Mouse (Mus musculus): Measurements from ENCODE around the gene Odf3l2.

The Odf3l2 gene

GRCm38 (mm10) chr10:79645711-79646110 is at the start of gene Odf3l2:
Gene Odf3l2, minus strand, starts transcription at chr10:79645738.
- no peak for DNase-seq

- DNase-seq = no peak
Observed at GRCm38 (mm10) chr10:79694379-79694655, 48.8 kb upstream of the Odf3l2 start.

GRCm38 (mm10) chr10:79693580-79694378 is 48.2 kb upstream of the Odf3l2 start:
- DNase-seq = no peak

- no peak for DNase-seq
Observed at GRCm38 (mm10) chr10:79691986-79692548, 46.5 kb upstream of the Odf3l2 start.

- DNase-seq = peak in 1 of 2 experiments; percentile 3
Observed at GRCm38 (mm10) chr10:79689178-79689577, 43.6 kb upstream of the Odf3l2 start.

- no peak for DNase-seq
Observed at GRCm38 (mm10) chr10:79688720-79689119, 43.2 kb upstream of the Odf3l2 start, which contains the start of gene Gzmm. Gene Gzmm, plus strand, starts transcription at chr10:79689020.

GRCm38 (mm10) chr10:79687513-79687912 is 42.0 kb upstream of the Odf3l2 start:
- no peak for DNase-seq

- no peak for DNase-seq
Observed at GRCm38 (mm10) chr10:79686691-79687090, 41.2 kb upstream of the Odf3l2 start.

- no peak for DNase-seq
Observed at GRCm38 (mm10) chr10:79686219-79686618, 40.7 kb upstream of the Odf3l2 start.

GRCm38 (mm10) chr10:79684770-79685600 is 39.4 kb upstream of the Odf3l2 start:
- DNase-seq = no peak

- no peak for DNase-seq
Observed at GRCm38 (mm10) chr10:79683726-79684640, 38.4 kb upstream of the Odf3l2 start.

GRCm38 (mm10) chr10:79682916-79683582 is 37.5 kb upstream of the Odf3l2 start:
- peak; percentile 64 to 76 for DNase-seq

- DNase-seq = peak; percentile 42 to 43
Observed at GRCm38 (mm10) chr10:79682551-79682915, 37.0 kb upstream of the Odf3l2 start.

- DNase-seq = peak; percentile 99 to 100
Observed at GRCm38 (mm10) chr10:79681591-79682245, 36.2 kb upstream of the Odf3l2 start, which contains the start of gene Cdc34. Gene Cdc34, plus strand, starts transcription at chr10:79682195.

GRCm38 (mm10) chr10:79680606-79681495 is 35.3 kb upstream of the Odf3l2 start:
- peak in 1 of 2 experiments; percentile 38 for DNase-seq

GRCm38 (mm10) chr10:79675346-79676035 is 30.0 kb upstream of the Odf3l2 start:
- DNase-seq = no peak

- no peak for DNase-seq
Observed at GRCm38 (mm10) chr10:79673054-79673453, 27.5 kb upstream of the Odf3l2 start.

- DNase-seq = no peak
Observed at GRCm38 (mm10) chr10:79672088-79672455, 26.5 kb upstream of the Odf3l2 start.

- DNase-seq = no peak
Observed at GRCm38 (mm10) chr10:79671396-79672087, 26.0 kb upstream of the Odf3l2 start.

Measured in lung, postnatal 4 days (tissue).